Mouse (Mus musculus) ES-Bruce4 (cell line): ENCODE results near the gene Pigz.

Source experiments
- CTCF ChIP-seq: IDR thresholded peaks from one replicate; pipeline ENCODE4 v1.8.1; 2011; ENCODE audit warnings: low read depth, low read length
- EP300 ChIP-seq: IDR thresholded peaks from 2 replicates; pipeline ENCODE4 v1.6.1; 2011; ENCODE audit warnings: low read depth, low read length; ENCODE audit not compliant: insufficient read depth
- POLR2A ChIP-seq: IDR thresholded peaks from one replicate; pipeline ENCODE4 v1.8.1; 2011; ENCODE audit warnings: low read length; ENCODE audit not compliant: insufficient read depth

DNA sequence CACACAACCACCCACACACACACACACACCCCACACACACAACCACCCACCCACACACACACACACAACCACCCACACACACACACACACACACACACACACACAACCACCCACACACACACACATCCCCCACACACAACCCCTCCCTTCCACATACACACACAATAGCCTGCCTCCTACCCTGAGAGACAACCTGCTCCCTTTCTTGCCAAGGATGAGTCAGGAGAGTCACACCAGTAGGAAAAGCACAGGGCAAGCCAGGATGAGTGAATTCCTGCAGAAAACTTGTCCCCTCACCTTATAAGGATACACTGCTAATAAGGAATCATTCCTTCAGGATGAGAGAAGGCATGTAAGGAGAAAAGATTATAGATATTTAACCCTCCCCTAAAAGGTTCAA, 60.3 kb downstream of the Pigz start:
- no peak for TF ChIP-seq CTCF
- no peak for TF ChIP-seq POLR2A
- no peak for TF ChIP-seq EP300
